Mouse (Mus musculus): Measurements from ENCODE around the gene Cyp2j13. TPM values are rescaled to one million over a fixed set of nuclear protein-coding genes. Genes with fewer than 3 reads are reported as not detected.

The Cyp2j13 gene
- polyA plus RNA-seq (2012; rRNA removed; ENCODE audit: low replicate concordance) = not detected in 2 replicates

DNA sequence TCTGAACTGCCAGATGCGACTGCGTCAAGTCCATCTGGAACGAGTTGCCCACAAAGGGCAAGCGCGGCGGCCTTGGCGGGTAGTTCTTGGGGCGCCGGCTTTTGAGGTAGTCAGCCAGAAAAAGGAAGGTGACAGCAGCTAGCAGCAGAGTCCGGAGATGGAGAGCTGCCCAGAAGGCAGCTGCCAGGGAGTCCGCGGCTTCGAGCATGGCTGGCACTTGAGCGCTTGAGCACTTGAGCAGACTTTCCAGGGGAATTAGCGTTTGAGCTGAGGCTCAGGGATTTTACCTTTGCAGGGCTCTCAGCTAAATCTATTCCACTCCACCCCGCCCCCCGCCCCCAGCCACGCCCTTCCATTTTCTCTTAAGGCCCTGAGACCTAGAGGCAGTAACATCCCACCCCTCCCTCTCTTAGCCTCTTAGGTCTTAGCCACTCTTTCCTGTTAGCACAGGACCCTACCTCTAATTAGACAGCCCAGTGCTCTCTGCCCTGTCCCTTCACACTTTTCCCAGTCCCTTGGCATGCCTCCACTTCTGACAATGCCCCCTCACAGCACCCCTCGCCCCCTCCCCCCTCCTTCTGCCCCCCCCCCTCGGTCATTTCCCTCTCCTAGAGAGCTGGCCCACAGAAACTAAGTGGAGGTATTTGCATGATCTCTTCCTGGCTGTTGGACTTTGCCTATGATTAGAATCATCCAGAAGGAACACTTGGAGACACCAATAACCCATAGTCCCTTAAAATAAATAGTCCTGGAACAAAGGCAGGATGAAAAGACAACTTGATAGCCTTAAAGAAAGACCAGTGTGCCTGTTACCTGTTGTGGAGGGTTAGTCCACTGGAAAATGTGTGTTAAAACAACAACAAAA is at the start of gene Cyp2j13:
Gene Cyp2j13, minus strand, starts transcription at position 286 of the 865 bp plus-strand sequence.

Other genes with a start within 250 kb of the Cyp2j13 start
- gene Hook1, start 110.3 kb downstream of the Cyp2j13 start, polyA plus RNA-seq (2012; rRNA removed; ENCODE audit: low replicate concordance) = 0.50 and 3.7 TPM in 2 replicates
- 0.06 TPM in 1 of 2 replicates, not detected in the other for gene Cyp2j12, start 63.6 kb upstream of the Cyp2j13 start, polyA plus RNA-seq (2012; rRNA removed; ENCODE audit: low replicate concordance)
- not detected in 2 replicates for gene Cyp2j7, start 159.1 kb upstream of the Cyp2j13 start, polyA plus RNA-seq (2012; rRNA removed; ENCODE audit: low replicate concordance)

Data from subcutaneous adipose tissue, adult 2 months (tissue).